Mouse (Mus musculus) kidney, adult 2 months (tissue): ENCODE data around the gene Klhl2.

Source experiments
- CTCF ChIP-seq: fragments of 200-500 bp; conservative IDR thresholded peaks from 2 replicates; pipeline ENCODE4 v1.5.1; 2011; ENCODE audit warnings: low read depth, mild to moderate bottlenecking, control low read depth, low read length, moderate library complexity, mixed read lengths; ENCODE audit not compliant: insufficient read depth, insufficient read length
- POLR2A ChIP-seq: fragments of 200-500 bp; IDR thresholded peaks from one replicate; pipeline ENCODE4 v1.6.1; 2011; ENCODE audit warnings: low read depth, low read length, control low read depth

GRCm38 (mm10) chr8:64768645-64769044 lies 81.2 kb downstream of the Klhl2 start:
- TF ChIP-seq CTCF (no peak), POLR2A (no peak)
